Mouse (Mus musculus): ENCODE measurements around the gene Atp2a2.
"Not testable (repeated sequence)": the region's sequence is repeated elsewhere in the genome, so short reads cannot be mapped to it uniquely, and the experiment has no call there.

GRCm38 (mm10) chr5:122486243-122486642, 15.8 kb downstream of the Atp2a2 start:
- TF ChIP-seq CTCF (IDR thresholded peaks at IDR 0.05; ENCODE audit: borderline replicate concordance, extremely low read depth, insufficient read depth, insufficient read length); POLR2A (IDR thresholded peaks at IDR 0.05; ENCODE audit: borderline replicate concordance, extremely low read depth, insufficient read depth, insufficient read length, poor library complexity, severe bottlenecking): not testable (repeated sequence)
